Mouse (Mus musculus) liver, postnatal 0 days (tissue): ENCODE measurements at regions not wholly inside any gene's neighbourhood (a gene's known extent, or its start where the extent isn't known, plus 50 kb on each side); places are given as distances from the start of the nearest gene placed in this dataset.

Experiments
- CTCF ChIP-seq: sonication (generic); IDR thresholded peaks from 2 replicates; pipeline ENCODE4 v1.5.1; 2016; ENCODE audit warnings: antibody characterized with exemption, low read depth
- EP300 ChIP-seq: IDR thresholded peaks from 2 replicates; pipeline ENCODE4 v1.6.1; 2016; ENCODE audit warnings: antibody characterized with exemption, low read depth, mild to moderate bottlenecking

DNA sequence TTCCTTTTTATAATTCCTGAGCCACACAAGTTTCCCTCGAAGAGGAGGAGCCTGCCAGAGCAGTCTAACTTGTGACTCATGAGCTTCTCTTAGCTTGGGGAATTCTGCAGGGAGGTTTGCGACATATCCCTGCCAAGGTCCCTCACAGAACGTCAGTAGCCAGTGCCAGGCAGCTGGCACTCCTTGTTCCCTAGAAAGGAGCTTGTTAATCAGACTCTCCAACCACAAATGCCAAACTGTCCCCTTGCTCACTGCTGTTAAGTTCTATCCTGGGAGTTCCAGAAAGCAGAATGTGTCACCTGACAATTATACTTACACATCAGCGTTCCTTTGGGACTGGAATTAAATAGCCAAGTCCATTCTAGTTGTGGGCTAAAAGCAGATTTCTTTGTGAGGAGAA is 85.1 kb upstream of the Ccdc122 start:
- TF ChIP-seq CTCF = no peak
- TF ChIP-seq EP300 = no peak
